Mouse (Mus musculus): Measurements from ENCODE around the gene Sh2d2a.
"Not testable (repeated sequence)": the region's sequence is repeated elsewhere in the genome, so short reads cannot be mapped to it uniquely, and the experiment has no call there.

Sh2d2a gene

DNA sequence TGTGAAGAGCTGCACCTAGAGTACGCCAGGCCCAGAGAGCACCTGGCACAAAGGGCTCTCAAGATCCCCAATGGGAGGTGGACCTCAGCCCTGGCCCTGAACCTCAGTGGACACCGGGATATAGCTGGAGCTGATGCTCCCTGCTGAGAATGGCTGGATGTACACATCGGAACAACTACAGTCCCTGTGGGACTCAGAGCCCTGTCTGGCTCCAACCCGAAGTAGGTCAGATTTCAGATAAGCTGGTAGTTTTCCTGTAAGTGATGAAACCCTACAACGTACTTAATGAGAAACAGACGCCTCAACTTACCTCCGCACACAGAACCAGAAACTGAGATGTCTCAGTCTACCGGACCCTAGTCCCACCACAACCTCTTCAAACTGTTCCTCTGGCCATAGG is 11.1 kb downstream of the Sh2d2a start:
- no peak for DNase-seq

DNA sequence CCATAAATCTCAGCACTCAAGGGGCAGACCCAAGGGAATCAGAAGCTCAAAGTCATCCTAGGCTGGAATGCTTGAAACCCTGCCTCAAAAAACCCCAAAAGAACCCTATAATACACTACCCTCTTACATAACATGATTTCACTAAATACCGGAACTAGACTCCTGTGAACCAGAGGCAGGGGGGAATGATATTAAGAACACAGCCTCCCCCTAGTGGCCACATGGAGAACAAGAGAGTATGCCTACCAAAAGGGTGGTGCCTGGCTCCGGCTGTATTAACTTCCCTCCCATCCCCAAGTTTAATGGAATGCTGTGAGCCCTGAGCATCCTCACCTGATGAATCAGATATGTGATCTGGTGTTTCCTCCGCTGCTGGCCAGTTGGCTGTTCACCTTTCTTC is 13.3 kb downstream of the Sh2d2a start:
- peak; percentile 67 for DNase-seq

DNA sequence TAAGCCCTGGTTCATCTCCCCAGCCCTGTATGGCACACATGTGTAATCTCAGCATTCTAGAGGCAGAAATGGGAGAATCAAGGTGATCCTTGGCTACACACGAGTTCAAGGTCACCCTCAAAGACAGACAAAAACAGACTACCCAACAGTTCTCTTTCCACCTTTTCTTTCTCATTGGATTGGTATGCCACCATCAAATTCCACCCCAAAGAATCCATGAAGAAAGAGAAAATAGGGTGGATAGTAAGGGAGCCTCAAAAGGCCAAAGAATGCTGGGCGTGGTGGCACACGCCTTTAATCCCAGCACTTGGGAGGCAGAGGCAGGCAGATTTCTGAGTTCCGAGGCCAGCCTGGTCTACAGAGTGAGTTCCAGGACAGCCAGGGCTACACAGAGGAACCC is 17.6 kb downstream of the Sh2d2a start:
- not testable (repeated sequence) for DNase-seq

DNA sequence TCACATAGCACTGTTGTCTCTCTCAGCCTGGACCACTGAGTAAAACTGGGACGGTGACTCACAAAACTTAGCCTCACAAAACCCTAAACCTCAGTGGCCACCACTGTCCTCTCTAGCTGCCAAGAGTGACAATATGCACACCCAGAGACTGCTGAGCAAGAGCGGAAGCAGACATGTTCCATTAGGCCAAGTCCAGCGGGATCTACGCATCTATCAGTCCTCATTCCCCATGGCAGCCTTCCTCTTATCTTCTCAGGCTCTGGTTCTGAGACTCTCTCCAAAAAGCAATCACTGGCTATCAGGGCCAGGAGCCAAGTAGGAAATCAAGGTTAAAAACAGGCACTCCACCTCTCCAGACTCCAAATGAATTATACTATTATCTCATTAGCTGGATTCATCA is 31.2 kb downstream of the Sh2d2a start:
- no peak for DNase-seq

DNA sequence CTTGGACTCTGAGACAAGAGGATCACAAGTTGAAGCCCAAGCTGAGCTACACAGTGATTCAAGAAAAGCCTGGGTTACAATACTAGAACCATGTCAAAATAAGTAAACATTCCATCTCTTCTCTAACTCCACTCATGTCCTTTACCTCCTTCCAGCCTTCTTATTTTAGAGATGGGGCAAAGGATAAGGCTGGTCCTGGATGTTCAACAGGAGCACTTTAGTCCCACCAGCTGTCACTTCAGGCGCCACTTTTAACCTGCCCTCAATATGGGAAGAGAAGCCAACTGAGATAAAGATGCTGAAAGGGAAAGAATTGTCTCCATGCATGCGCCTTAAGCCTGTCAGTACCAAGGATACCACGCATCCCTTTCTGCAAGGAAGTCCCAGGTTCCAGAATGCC is 37.7 kb downstream of the Sh2d2a start:
- DNase-seq, result no peak

GRCm38 (mm10) chr3:87884708-87885251 is 38.2 kb downstream of the Sh2d2a start:
- DNase-seq, result peak; percentile 45

GRCm38 (mm10) chr3:87885281-87886003 is 38.9 kb downstream of the Sh2d2a start, which contains the start of gene Prcc:
Gene Prcc, minus strand, starts transcription at chr3:87885608.
- DNase-seq, result peak; percentile 77

DNA sequence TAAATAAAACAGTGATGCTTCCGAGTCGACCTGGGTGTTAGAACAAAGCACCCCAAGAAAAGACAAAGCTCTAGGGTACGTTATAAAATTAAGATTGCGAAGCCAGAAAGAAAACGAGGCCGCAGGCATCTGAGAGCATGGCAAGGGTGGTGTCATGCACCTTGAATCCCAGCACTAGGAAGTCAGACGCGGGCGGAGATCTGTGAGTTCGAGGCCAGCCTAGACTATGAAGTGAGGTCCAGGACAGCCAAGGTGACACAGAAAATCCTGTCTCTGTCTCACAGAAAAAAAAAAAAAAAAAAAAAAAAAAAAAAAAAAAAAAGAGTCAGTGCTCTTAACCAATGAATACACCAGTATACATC is 39.4 kb downstream of the Sh2d2a start:
- DNase-seq, result peak; percentile 43

DNA sequence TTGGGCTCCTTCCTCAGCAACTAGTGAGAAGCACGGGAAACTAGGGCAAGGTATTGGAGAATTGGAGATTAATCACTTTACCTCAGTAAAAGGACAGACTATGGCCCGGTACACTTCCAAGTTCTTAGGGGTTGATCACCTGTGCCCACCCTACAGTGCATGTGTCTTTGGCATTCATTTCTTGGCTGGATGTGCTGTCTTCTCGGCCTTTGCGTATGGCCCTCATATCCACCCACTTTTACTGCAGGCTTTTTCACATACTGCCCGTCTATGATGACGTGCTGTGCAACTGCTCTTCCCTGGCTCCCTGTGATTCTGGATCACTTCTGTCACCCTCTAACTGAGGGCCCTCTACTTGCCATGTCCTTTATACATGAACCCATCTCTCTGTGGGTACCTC is 39.9 kb downstream of the Sh2d2a start:
- DNase-seq, result no peak

GRCm38 (mm10) chr3:87887400-87887799 is 40.8 kb downstream of the Sh2d2a start:
- not testable (repeated sequence) for DNase-seq

DNA sequence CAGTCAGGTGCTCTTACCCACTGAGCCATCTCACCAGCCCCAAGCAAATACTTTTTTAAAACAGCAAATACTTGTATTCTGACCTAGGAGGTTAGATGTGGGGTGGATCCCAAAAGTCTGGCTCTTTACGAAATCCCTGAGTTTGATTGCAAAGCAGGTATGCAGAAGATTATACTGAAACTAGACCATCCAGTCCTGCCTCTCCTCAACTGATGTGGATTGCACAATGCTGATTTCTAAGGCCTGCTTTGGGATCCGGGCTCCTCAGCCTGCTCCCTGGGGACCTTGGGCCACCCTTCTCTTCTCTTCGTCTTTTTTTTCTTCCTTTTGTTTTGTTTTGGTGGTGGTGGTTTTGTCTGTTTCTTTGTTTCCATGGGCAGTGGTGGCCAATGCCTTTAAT is 44.9 kb downstream of the Sh2d2a start:
- no peak for DNase-seq

- DNase-seq, result no peak
Observed at GRCm38 (mm10) chr3:87893367-87893905, 46.9 kb downstream of the Sh2d2a start.

DNA sequence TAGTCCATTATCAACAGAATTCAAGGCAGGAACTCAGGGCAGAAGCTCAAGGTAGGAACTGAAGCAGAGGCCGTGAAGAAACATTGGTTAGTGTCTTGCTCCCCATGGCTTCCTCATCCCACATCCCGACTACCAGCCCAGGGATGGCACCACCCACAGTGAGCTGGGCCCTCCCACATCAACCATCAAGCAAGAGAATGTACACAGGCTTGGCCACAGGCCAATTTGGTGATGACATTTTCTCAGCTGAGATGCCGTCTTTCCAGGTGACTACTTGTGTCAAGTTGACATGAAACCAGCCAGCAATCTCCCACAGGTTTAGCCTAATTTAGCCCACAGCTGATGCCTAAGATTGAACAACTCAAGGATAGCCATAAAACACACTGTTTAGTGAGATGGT is 52.7 kb downstream of the Sh2d2a start:
- no peak for DNase-seq

- DNase-seq, result no peak
Observed at GRCm38 (mm10) chr3:87899776-87900175, 53.2 kb downstream of the Sh2d2a start.

GRCm38 (mm10) chr3:87901036-87901624 is 54.6 kb downstream of the Sh2d2a start:
- DNase-seq, result no peak

GRCm38 (mm10) chr3:87901959-87902358 is 55.4 kb downstream of the Sh2d2a start:
- not testable (repeated sequence) for DNase-seq

GRCm38 (mm10) chr3:87903821-87904220 is 57.3 kb downstream of the Sh2d2a start:
- DNase-seq, result no peak
